Mouse (Mus musculus) C2C12 (cell line): ENCODE data around the gene Sae1.

ENCODE experiments used
- CEBPB ChIP-seq: IDR thresholded peaks from one replicate; pipeline ENCODE4 v1.6.1; 2011; ENCODE audit warnings: low read depth, mild to moderate bottlenecking, control low read depth, moderate library complexity
- CTCF ChIP-seq: IDR thresholded peaks from one replicate; pipeline ENCODE4 v1.5.1; 2011; ENCODE audit not compliant: control insufficient read depth, insufficient read depth, insufficient read length
- FOSL1 ChIP-seq: IDR thresholded peaks from one replicate; pipeline ENCODE4 v1.8.0; 2011; ENCODE audit warnings: mild to moderate bottlenecking, low read length; ENCODE audit not compliant: poor library complexity, insufficient read depth, severe bottlenecking
- MAX ChIP-seq: IDR thresholded peaks from one replicate; pipeline ENCODE4 v1.6.1; 2011; ENCODE audit warnings: mild to moderate bottlenecking, control low read depth
- MYOD1 ChIP-seq: IDR thresholded peaks from one replicate; pipeline ENCODE4 v1.6.1; 2011; ENCODE audit warnings: low read depth; ENCODE audit not compliant: control insufficient read depth, insufficient read length
- USF1 ChIP-seq: IDR thresholded peaks from one replicate; pipeline ENCODE4 v1.6.1; 2011; ENCODE audit warnings: low read depth, mild to moderate bottlenecking, control low read depth, moderate library complexity

DNA sequence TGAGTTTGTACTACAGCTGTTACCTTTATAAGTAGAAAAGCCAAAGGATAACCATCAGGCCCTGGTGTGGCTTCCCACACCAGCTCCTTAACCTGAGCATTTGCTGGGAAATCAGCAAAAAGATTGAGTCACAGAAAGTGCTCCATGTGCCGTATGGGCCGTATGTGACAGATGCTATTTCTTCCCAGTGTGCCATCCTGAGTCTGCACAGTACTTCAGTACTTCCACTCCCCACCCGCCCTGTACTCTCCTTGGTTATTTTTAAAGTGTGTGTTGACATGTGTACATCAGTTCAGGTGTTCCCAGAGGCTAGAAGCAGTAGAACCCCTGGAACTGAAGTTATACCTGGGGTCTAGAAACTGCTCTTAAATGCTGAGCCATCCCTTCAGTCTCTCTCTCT is 19.4 kb upstream of the Sae1 start:
- TF ChIP-seq CTCF (no peak), CEBPB (no peak), USF1 (no peak), FOSL1 (no peak), MAX (no peak), MYOD1 (no peak)
